Mouse (Mus musculus) adrenal gland, postnatal 36 days (tissue): ENCODE data around the gene Zfp771. TPM values are rescaled to one million over a fixed set of nuclear protein-coding genes. Genes with fewer than 3 reads are reported as not detected.

Source experiments
- DNase-seq, 2 experiments: peaks; one replicate each; pipeline ENCODE4 v3.0.0; 2021; ENCODE audit warnings: mixed read lengths in 1 of 2
- total RNA-seq, 2 experiments: library from RNA; stranded (reverse); gene quantifications; 2 replicates each; pipeline ENCODE4 v1.2.3; 2021

The Zfp771 gene
- total RNA-seq, 2 experiments from 2014 or later: 28.0 to 34.2 TPM

DNA sequence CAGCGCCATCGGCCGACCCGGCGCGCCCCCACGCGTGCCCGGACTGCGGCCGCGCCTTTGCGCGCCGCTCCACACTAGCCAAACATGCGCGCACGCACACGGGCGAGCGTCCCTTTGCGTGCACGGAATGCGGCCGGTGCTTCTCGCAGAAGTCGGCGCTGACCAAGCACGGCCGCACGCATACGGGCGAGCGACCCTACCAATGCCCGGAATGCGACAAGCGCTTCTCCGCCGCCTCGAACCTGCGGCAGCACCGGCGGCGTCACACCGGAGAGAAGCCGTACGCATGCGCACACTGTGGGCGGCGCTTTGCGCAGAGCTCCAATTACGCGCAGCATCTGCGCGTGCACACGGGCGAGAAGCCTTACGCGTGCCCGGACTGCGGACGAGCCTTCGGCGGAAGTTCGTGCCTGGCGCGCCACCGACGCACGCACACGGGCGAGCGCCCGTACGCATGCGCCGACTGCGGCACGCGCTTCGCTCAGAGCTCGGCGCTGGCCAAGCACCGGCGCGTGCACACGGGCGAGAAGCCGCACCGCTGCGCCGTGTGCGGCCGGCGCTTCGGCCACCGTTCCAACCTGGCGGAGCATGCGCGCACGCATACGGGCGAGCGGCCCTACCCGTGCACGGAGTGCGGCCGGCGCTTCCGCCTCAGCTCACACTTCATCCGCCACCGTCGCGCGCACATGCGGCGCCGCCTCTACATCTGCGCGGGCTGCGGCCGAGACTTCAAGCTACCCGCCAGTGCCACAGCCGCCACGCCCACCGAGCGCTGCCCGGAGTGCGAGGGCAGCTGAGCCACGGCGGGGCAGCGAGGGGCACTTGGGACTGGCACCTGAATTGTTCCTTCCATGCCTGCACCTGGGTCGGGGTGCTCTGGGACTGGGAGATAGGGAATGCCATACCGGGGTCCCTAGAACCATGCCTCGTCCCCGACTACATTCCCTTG, 10.0 kb downstream of the Zfp771 start:
- peak; percentile 96 for DNase-seq

DNA sequence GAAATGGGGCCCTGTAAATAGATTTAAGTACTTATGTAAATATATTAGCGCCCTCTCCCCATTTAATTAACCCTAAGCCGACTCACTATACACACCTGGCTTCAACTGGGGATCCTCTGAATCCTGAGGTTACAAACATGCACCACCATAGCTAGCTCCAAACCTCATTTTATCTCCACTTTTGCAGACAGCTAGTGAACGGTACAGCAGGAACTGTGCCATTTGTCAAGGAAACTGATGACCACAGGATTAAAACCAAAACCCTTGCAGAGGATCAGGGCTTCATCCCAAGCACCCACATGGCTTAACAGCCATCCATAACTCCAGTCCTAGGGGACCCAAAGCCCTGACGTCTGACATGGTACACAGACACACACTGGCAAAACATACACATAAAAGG, 10.9 kb downstream of the Zfp771 start:
- no peak for DNase-seq

DNA sequence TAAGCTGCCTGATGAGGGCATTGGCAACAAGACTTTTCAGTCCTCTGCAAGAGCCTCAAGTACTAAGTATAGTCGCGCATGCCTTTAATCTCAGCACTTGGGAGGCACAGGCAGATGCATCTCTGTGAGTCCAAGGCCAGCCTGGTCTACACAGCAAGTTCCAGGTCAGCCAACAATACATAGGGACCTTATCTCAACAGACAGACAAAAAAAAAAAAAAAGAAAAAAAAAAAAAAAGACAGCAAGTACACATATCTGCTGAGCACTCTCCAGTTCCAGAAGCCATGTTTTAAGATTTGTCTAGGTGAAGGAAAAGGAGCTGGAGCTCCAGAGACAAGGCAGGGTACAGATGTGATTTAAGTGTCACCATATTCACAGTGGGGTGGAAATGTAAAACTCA, 11.9 kb downstream of the Zfp771 start:
- no peak for DNase-seq

DNA sequence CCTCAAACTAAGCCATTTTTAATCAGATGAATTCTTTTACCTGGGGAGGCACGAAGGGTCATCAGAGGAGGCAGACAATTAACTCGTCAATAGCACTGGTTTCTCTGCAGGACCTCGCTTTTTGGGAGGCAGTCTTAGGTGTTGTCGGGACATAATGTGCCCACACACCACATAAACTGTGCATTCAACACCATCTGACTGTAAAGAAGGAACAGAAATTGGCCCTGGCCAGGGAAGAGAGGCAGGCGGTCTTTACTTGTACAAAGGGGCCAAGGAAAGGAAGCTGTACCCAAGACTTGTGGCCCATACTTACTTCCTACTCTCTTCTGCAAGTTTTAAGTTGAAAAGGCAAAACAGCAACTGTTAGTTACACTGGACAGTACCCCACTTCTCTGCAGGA, 12.4 kb downstream of the Zfp771 start:
- DNase-seq: no peak

DNA sequence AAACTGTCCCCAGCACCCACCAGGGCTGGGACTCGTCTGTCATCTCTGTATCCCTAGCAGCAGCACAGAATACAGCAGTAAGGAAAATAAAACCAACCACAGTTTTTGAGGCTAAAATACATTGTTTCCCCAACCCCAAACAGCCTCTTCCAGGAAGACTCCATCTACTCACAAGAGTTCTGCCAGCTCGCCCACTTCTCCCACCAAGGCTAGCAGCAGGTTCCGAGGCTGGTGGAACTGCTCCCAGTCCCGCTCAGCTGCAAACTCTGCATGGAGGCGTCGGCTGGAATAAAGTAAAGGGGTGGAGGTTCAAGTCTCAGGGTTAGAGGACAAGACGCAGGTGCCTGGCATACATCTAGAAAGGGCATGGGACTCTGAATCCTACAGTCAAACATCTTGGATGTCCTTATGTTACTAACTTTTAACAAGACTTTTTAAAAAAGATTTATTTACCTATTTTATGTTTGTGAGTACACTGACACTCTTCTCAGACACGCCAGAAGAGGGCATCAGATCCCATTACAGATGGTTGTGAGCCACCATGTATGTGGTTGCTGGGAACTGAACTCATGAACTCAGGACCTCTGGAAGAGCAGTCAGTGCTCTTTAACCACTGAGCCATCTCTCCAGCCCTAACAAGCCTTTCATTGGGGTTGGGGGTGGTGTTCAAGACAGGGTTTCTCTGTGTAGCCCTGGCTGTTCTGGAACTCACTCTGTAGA, 15.3 kb downstream of the Zfp771 start:
- DNase-seq: no peak

DNA sequence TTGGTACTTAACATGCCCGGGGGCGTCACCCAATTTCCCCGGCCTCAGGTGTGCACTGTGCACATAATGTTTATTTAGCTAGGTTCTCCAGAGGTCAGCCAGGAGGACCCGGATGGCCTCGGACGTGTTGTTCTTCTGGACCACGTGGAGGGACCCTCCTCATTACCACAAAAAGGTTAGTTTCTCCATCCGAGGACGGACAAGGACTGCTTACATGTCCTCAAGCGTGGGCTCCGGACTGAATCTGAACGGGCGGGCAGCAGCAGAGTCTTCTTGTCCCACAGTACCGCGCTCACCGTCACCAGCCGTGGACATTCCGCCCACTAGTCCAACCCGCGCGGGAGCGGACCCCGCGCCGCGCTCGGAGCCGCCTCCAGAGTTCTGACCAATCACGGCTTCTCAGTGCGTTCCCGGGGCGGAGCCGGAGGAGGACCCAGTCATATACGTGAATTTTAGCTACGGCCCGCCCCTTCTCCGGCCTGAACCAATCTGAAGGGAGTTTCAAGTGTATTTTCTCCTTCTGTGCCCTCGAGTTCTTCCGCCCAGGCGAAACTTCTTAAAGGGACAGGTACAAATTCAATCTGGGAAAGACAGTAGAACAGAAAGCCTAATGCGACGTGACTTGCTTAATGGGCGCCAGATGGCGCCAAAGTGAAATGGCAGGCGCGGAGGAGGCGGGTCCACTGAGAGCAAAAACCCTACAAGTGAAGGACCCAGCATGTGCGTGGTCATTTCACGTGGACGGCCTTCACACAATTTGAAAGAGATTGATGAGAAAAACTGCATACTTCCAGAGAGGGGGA, 16.4 kb downstream of the Zfp771 start, which contains the start of gene Dctpp1:
TSS of gene Dctpp1 (minus strand) at position 401 of the 803 bp plus-strand sequence.
- DNase-seq: peak; percentile 96 to 97

DNA sequence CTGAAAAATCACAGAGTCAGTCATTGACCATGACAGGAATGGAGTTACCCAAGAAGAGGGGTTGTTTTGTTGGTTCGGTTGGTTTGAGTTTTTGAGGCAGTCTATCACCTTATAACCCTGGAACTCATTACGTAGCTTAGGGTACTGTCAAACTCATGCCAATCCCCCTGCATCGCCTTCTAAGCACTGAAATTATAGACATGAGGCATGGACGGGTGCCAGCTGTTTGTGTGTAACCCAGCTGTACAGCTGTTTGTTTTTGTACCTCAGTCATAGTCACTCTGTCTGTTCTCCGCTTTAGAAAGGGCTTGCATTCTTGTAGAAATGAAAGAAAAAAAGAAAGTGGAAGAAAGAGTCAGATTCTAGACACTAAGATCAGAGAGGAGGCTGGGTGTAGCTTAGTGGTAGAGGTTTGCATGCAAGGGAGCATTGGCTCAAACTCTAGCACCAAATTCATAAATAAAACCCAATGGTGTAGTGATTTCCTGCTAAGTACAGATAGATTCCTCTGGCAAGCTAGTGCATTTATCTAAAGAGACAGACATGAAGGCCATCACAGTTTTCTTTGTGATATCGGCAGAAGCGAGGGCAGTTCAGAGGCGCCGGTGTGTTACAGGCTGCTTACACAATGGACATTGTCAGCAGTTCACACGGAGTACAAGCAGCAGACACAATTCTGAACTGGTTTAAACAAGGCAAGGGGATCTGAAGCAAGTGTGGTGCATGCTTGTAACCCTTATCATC, 18.3 kb downstream of the Zfp771 start:
- no peak for DNase-seq

DNA sequence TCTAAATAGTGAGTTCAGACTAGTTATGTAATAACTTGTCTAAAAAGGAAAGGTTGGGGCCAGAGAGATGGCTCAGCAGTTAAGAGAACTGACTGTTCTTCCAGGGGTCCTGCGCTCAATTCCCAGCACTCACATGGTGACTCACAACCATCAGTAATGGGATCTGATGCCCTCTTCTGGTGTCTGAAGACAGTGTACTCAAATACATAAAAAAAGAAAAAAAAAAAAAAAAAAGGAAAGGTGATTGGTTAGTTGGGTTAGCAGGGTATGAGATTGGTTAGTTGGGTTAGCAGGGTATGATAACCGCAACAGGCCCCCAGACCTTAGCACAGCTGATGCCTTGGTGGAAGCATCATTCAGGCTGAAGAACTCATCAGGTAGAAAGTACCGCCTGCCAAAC, 19.5 kb downstream of the Zfp771 start:
- DNase-seq: no peak

DNA sequence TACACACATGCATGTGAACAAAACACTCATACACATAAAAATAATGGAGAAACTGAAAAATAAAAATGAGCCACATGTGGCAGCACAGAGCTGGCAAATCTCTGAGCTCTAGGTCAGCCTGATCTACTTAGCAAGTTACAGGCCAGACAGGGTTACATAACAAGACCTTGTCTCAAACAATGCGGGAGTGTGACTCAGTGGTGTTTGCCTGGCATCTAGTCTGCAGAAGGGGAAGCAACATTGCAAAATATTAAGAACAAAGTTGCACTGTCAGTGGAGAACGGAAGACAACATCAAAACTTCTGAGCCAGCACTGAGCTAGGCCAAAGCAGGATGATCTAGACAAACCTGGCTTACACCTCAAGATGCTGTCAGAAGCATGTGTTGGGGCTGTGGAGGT, 26.2 kb downstream of the Zfp771 start:
- peak in 1 of 2 experiments; percentile 29 for DNase-seq

DNA sequence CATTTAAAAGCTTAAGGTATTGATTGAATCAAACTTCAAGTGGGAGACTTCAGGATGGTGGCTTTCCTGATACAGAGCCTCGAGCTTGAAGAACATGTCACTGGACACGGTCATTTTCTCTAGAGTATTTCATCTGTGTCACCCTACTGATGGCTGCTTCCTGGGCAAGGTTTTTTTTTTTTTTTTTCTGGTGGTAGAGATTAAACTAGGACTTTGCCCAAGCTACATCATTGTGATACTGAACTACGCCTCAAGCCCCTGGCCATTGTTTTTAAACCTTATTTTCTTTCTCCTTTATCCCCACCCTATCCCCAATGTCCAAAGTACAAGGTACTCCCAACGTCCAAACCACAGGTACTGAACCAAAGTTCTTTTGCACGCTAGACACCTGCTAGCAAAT, 26.6 kb downstream of the Zfp771 start:
- DNase-seq: no peak

DNA sequence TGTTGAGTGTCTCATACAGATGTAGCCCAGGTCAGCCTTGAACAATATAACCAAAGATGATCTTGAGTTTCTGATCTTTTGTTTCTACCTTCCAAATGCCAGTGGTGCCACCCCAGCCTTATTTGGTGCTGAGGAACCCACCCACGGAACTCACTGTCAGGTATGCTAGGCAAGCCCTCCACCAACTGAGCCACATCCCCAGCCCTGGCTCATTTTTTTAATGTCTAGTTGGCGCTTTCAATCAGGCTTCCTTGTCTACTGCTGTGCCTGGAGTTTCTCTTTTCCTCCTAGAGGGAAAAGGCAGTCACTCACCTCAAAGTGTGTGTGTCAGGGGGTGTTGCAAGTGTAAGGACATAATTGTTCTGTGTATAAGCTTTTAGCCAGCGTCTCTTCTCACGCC, 27.0 kb downstream of the Zfp771 start:
- no peak for DNase-seq

DNA sequence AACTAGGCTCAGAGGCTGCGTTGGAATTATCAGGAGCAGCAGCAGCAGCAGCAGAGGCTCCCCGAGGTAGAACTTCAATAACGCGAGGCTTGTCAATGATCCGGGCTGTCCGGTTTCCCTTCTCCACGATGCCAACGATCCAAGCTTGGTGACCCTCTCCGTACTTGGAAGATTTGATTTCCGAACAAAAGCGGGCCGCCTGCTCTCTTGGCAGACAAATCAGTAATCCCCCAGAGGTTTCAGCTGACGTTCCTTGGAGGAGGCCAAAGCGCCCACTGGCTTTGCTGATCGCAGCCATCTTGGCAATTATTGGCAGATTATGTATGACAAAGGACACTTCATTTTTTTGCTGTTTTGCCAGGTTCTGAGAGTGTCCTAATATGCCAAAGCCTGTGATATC, 28.5 kb downstream of the Zfp771 start:
- no peak for DNase-seq

DNA sequence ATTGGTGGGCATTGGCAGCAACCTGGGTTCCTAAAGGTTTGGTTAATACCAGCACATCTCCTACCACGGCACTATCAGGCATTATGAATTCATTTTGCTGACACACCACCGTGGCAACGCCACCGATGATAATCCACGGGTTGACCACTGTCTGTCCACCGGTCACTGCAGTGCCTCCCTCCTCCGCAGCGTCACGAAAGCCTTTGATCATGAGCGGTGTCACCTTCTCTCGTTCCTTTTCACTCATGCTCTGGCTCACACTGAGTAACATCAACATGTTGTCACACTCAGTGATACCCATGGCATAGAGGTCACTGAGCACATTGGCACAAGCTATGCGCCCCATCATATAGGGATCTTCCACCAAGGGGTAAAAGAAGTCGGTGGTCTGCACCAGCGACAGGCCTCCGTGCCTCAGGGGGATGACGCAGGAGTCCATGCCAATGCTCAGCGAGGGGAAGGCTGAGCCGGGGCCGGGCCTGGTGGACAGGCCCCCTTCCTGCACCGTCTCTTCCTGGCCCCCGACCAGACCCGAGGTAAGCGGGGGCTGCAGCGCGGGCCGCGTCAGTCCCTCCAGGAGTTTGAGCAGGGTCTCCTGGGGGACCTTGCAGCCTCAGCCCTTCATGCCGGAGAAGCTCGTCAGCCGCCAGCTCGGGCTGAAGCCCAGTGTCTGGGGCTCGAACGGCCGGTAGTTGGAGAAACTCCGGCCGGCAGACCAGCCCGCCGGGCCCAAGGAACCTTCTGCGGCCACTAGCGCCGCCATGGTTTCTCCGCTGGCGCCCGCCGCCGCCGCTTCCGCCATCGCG, 29.2 kb downstream of the Zfp771 start:
- DNase-seq: peak; percentile 36 to 61

DNA sequence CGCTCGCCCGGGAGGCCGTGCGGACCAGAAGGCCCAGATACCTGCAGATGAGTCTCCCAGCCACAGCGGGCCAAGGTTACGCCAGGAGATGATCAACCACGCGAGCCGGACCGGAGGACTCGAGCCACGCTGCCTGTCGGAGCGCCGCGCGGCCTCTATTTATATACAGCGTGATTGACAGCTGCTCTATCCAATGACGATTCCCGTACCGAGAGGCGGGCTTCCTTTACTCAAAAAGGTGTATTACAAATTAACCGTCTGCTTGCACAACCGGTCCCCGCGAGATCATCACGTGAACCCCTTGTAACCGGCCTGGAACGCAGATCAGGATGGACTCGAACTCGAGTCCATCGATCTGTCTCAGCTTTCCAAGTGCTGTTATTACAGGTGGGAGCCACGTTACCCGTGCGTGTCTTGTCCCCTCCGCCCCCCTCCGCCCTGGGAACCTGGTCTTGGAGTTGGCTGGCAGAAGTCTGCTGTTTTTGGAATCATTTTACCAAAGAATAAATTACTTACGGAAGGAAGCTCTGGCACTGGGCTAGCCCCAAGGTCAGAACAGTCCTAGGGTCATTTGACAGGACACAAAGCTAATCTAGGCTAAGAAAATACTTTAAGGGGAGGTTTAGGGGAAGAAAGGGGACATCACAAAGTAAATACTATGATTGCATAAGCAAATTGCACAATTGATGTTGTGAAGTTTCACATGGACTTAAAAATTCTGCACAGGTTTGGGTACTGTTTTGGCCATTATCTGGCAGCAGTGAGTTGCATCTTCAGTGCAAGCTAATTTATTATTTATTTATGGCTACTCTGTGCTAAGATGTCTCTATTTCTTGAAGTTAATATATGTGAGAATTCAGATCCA, 30.1 kb downstream of the Zfp771 start, which contains the start of gene Sephs2:
TSS of gene Sephs2 (minus strand) at position 131 of the 865 bp plus-strand sequence.
- DNase-seq: peak; percentile 92 to 94

DNA sequence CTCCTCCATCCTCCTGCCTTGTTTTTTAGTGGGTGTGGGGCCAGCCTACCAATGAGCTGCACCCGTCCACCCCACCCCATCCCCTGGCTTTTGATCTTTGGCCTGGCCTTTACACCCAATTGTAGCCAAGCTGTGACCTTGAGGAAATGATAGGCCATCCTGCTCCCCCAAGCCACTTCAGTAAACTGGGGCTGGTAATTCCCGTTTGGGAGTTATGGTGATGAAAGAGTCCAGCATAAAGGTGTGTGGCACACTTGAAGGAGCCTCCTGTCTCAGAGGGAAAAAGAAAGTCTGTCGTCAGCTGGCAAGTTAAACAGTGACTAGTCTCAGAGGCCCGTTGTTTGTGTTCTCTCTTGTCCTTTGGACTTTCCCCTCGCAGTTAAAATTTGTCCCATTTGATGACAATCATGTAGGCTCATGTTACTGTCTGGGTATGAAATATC, 32.5 kb downstream of the Zfp771 start:
- DNase-seq: no peak

DNA sequence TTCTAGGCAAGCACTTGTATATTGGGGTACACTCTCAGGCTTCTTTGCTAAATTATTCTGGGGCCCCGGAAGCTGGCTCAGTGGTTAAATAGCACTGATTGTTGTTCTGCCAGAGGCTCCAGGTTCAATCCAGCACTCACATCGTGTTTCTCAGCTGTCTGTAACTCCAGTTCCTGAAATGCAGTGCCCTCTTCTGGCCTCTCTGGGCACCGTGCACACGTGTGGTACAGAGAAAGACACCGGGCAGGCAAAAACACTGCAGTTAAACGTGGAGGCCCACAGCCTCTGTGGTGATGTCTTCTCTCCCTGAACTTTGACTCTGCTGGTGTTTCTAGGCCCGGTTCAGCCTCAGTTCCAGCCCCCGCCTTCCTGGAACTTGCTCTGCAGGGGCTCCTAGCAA, 34.2 kb downstream of the Zfp771 start:
- DNase-seq: peak; percentile 68 to 73

DNA sequence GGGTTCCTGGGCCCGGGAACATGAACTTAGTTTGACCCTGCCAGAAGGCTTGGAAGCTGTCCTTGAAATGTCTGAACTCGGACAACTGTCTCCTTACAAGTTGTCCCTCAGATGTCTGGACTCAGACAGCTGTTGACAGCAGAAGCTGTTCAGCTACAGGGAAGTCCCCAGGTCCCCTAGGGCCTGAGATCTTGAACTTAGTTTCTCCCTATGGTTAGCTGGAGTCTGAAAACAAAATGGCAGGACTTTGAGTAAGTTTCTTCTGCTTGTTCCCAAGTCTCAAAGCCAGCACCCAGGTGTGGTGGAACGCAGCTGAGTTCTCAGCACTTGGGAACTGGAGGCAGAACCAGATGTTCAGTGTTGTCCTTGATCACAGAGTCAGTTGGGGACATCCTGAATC, 36.0 kb downstream of the Zfp771 start:
- no peak for DNase-seq

DNA sequence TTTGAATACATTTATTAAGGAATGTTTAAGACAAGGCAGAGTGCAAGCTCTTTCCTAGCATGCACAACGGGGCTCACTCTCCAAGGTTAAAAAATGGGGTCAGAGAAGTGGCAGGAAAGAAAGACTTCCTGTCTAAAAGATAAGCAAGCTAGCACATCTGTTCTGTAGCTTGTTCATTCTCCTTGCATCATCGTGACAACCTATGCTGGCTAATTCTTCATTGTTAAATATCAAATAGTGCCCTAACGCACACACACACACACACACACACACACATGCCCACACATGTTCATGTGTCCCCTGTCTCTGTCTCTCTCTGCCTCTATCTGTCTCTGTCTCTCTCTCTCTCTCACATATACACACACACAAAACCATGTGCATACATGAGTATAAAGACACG, 37.0 kb downstream of the Zfp771 start:
- DNase-seq: no peak

DNA sequence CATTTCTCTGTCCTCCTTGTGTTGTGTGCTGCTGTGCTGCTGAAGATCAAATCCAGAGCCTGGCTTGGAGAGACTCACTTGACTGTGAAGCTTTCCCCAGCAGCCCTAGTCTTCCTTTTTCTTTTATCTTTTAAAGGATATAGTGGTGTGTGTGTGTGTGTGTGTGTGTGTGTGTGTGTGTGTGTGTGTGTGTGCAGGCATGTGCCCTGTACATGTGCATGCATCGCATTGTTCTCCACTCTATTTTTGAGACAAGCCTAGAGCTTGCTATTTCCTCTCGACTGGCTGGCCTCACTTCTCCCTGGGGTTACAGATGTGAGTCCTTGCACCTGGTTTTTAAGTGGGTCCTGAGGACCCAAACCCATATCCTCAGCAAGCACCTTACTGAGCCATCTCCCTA, 38.1 kb downstream of the Zfp771 start:
- no peak for DNase-seq

DNA sequence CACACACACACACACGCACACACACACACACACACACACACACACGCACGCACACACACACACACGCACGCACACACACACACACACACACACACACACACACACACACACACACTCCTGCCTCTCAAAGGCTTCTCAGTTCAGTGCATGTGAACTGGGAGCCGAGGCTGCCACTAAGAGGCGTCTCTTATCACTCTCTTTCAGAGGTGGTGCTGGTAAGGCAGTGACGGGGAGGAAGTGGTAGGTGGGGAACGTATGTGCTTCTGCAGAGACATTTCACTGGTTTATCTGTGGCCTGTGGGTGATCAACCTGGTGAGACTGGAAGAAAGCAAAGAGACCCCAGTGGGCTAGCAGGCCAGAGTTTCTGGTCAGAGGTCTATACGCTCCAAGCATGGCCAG, 41.1 kb downstream of the Zfp771 start:
- no peak for DNase-seq
